In genomic region chr6:56913092-56913858, GRCm38 (mm10) we compare ENCODE assay signal across 18 mouse cellular contexts. TPM values are rescaled to one million over a fixed set of nuclear protein-coding genes. Genes with fewer than 3 reads are reported as not detected.
A peak's percentile ranks its signal among the peaks of the same experiment; 100 is the strongest.
DNase-seq lines count a peak whose midpoint lies in the region; ATAC-seq and TF ChIP-seq lines count a peak whose summit lies in the region.
"Had no signal": no experiment of that assay in that cellular context is flagged by ENCODE, and none has a peak within 500 bp of the region (broad histone marks: within the 10 kb centered on the region; RNA-seq: fewer than 3 reads in every experiment).

No protein-coding gene starts in this region.

- no peak overlapping the region for H3K4me3 ChIP-seq in forebrain, embryonic 14.5 days (ENCODE audit: low read depth, low read length)
- no peak overlapping the region for H3K4me3 ChIP-seq in forebrain, embryonic 15.5 days
- H3K4me3 ChIP-seq in liver, adult 2 months (ENCODE audit: insufficient read depth, low read depth, low read length), result no peak overlapping the region
- peak overlapping the region; percentile 11; the same call in 1 of the 2 replicates for H3K4me3 ChIP-seq in liver, embryonic 12.5 days
- H3K4me3 ChIP-seq in hindbrain, embryonic 16.5 days (ENCODE audit: low read length), result no peak overlapping the region
- H3K4me3 ChIP-seq: hindbrain, embryonic 12.5 days; midbrain, embryonic 15.5 days; neural tube, embryonic 12.5 days had no signal

- H3K27me3 ChIP-seq in forebrain, embryonic 14.5 days (replicated peaks; ENCODE audit: control insufficient read depth, insufficient read depth, low read length), result no peaks in the 10 kb centered on the region
- no peaks in the 10 kb centered on the region for H3K27me3 ChIP-seq in forebrain, embryonic 15.5 days
- no peaks in the 10 kb centered on the region for H3K27me3 ChIP-seq in liver, adult 2 months (ENCODE audit: control insufficient read depth, insufficient read depth, low read length)
- no peaks in the 10 kb centered on the region for H3K27me3 ChIP-seq in liver, embryonic 12.5 days (replicated peaks)
- H3K27me3 ChIP-seq in hindbrain, embryonic 16.5 days (replicated peaks; ENCODE audit: control insufficient read depth, insufficient read depth, low read length), result no peaks in the 10 kb centered on the region
- H3K27me3 ChIP-seq: hindbrain, embryonic 12.5 days; midbrain, embryonic 15.5 days; neural tube, embryonic 12.5 days had no signal

- no peaks in the 10 kb centered on the region for H3K36me3 ChIP-seq in forebrain, embryonic 14.5 days (ENCODE audit: control insufficient read depth, insufficient read depth, low read length)
- no peaks in the 10 kb centered on the region for H3K36me3 ChIP-seq in forebrain, embryonic 15.5 days
- no peaks in the 10 kb centered on the region for H3K36me3 ChIP-seq in liver, adult 2 months (ENCODE audit: control insufficient read depth, insufficient read depth, low read length)
- peaks cover 17% of the 10 kb centered on the region for H3K36me3 ChIP-seq in liver, embryonic 12.5 days
- no peaks in the 10 kb centered on the region for H3K36me3 ChIP-seq in hindbrain, embryonic 16.5 days (ENCODE audit: control insufficient read depth, insufficient read depth, low read length)
- H3K36me3 ChIP-seq: hindbrain, embryonic 12.5 days; midbrain, embryonic 15.5 days; neural tube, embryonic 12.5 days had no signal

- WGBS in forebrain, embryonic 14.5 days, result 92% methylated on average over 2 of the region's 2 CpGs
- 89% methylated on average over 2 of the region's 2 CpGs for WGBS in forebrain, embryonic 15.5 days
- 54% methylated on average over 2 of the region's 2 CpGs for WGBS in liver, adult 2 months
- WGBS in liver, embryonic 12.5 days (ENCODE audit: insufficient replicate concordance), result 33% methylated on average over 2 of the region's 2 CpGs
- 83% methylated on average over 2 of the region's 2 CpGs for WGBS in hindbrain, embryonic 16.5 days

- DNase-seq in forebrain, embryonic 14.5 days (ENCODE audit: low spot score), result peak; percentile 14
- DNase-seq in liver, adult 2 months (ENCODE audit: extremely low read depth, low read depth, low spot score), result peak; percentile 82
- DNase-seq in liver, result no peak
- DNase-seq in adrenal gland, adult (ENCODE audit: inconsistent age in 2 of 2, low spot score in 1 of 2), result no peak
- DNase-seq in testis, postnatal 14 days (ENCODE audit: low spot score), result no peak
- DNase-seq: cerebellum, adult 18-20 months; kidney, adult 8-10 months; thymus, postnatal 4 days had no signal

- no peaks in the 10 kb centered on the region for H3K4me1 ChIP-seq in forebrain, embryonic 14.5 days (ENCODE audit: control insufficient read depth, insufficient read depth, low read length)
- H3K4me1 ChIP-seq in forebrain, embryonic 15.5 days, result peaks cover 6% of the 10 kb centered on the region; the same call in 1 of the 2 replicates
- H3K4me1 ChIP-seq in liver, adult 2 months (ENCODE audit: control insufficient read depth, insufficient read depth, low read length), result peaks cover 23% of the 10 kb centered on the region
- H3K4me1 ChIP-seq in liver, embryonic 12.5 days, result peaks cover 97% of the 10 kb centered on the region
- no peaks in the 10 kb centered on the region for H3K4me1 ChIP-seq in hindbrain, embryonic 16.5 days (ENCODE audit: control insufficient read depth, insufficient read depth, low read depth, low read length)
- H3K4me1 ChIP-seq: hindbrain, embryonic 12.5 days; neural tube, embryonic 12.5 days had no signal

- no peaks in the 10 kb centered on the region for H3K9me3 ChIP-seq in forebrain, embryonic 14.5 days (replicated peaks; ENCODE audit: control insufficient read depth, low read length)
- no peaks in the 10 kb centered on the region for H3K9me3 ChIP-seq in forebrain, embryonic 15.5 days
- 0 out of 2 replicates have a peak, but pooled peaks cover 3% of the 10 kb centered on the region for H3K9me3 ChIP-seq in liver, embryonic 12.5 days (replicated peaks)
- no peaks in the 10 kb centered on the region for H3K9me3 ChIP-seq in hindbrain, embryonic 16.5 days (ENCODE audit: control insufficient read depth, low read length)
- H3K9me3 ChIP-seq: hindbrain, embryonic 12.5 days; midbrain, embryonic 15.5 days; neural tube, embryonic 12.5 days had no signal

- no peak overlapping the region for H3K4me2 ChIP-seq in forebrain, embryonic 14.5 days (ENCODE audit: low read length)
- no peak overlapping the region for H3K4me2 ChIP-seq in forebrain, embryonic 15.5 days (replicated peaks)
- H3K4me2 ChIP-seq in liver, embryonic 12.5 days, result peak overlapping the region; percentile 42
- no peak overlapping the region for H3K4me2 ChIP-seq in hindbrain, embryonic 16.5 days (ENCODE audit: low read length)
- H3K4me2 ChIP-seq: hindbrain, embryonic 12.5 days; midbrain, embryonic 15.5 days; neural tube, embryonic 12.5 days had no signal

- H3K27ac ChIP-seq in forebrain, embryonic 14.5 days (ENCODE audit: low read depth, low read length), result no peak overlapping the region
- H3K27ac ChIP-seq in forebrain, embryonic 15.5 days (replicated peaks), result no peak overlapping the region
- peak overlapping the region; percentile 90 for H3K27ac ChIP-seq in liver, adult 2 months (replicated peaks; ENCODE audit: insufficient read depth, low read depth, low read length)
- H3K27ac ChIP-seq in liver, embryonic 12.5 days, result peak overlapping the region; percentile 81
- no peak overlapping the region for H3K27ac ChIP-seq in hindbrain, embryonic 16.5 days (ENCODE audit: low read depth, low read length)
- H3K27ac ChIP-seq: hindbrain, embryonic 12.5 days; midbrain, embryonic 15.5 days; neural tube, embryonic 12.5 days had no signal

- peaks cover 40% of the 10 kb centered on the region for H3K79me2 ChIP-seq in liver, adult 2 months (ENCODE audit: control insufficient read depth, insufficient read depth, low read length)

- no peak overlapping the region for H3K9ac ChIP-seq in forebrain, embryonic 14.5 days (ENCODE audit: low read length)
- H3K9ac ChIP-seq in forebrain, embryonic 15.5 days (replicated peaks), result no peak overlapping the region
- H3K9ac ChIP-seq in liver, adult 2 months (ENCODE audit: low read depth, low read length), result no peak overlapping the region
- peak overlapping the region; percentile 9; the same call in 1 of the 2 replicates for H3K9ac ChIP-seq in liver, embryonic 12.5 days
- no peak overlapping the region for H3K9ac ChIP-seq in hindbrain, embryonic 16.5 days (ENCODE audit: low read depth, low read length)
- H3K9ac ChIP-seq: hindbrain, embryonic 12.5 days; midbrain, embryonic 15.5 days; neural tube, embryonic 12.5 days had no signal

- no peak for TF ChIP-seq POLR2A in liver, adult 2 months (IDR thresholded peaks at IDR 0.05; ENCODE audit: extremely low read depth, insufficient read depth, low read length)

- TF ChIP-seq CTCF in liver, adult 2 months (IDR thresholded peaks at IDR 0.05; ENCODE audit: low read depth, low read length), result no peak

- ATAC-seq in forebrain, embryonic 14.5 days, result no peak
- ATAC-seq in forebrain, embryonic 15.5 days (replicated peaks), result no peak
- ATAC-seq in liver, embryonic 12.5 days, result peak; percentile 20
- no peak for ATAC-seq in hindbrain, embryonic 16.5 days
- ATAC-seq: midbrain, embryonic 15.5 days had no signal

RNA-seq across cellular contexts. Expression of gene Nt5c3, which starts 10.5 kb away (rescaled TPM):
- polyA plus RNA-seq in forebrain, embryonic 14.5 days (2014; fragmentation: Nextera tagmentation; extraction: Ambion mirVana), result 174 and 189 TPM in 2 replicates
- polyA plus RNA-seq in forebrain, embryonic 15.5 days (2015; fragmentation: Nextera tagmentation; extraction: Ambion mirVana), result 150 and 159 TPM in 2 replicates
- total RNA-seq in liver, adult 2 months (2014; rRNA removed), result 40.3 and 42.9 TPM in 2 replicates
- polyA plus RNA-seq in liver, adult 2 months (2012; rRNA removed), result 6.2 and 12.6 TPM in 2 replicates
- polyA plus RNA-seq in liver, embryonic 12.5 days (2016; fragmentation: Nextera tagmentation; extraction: Ambion mirVana), result 216 and 218 TPM in 2 replicates
- polyA plus RNA-seq in hindbrain, embryonic 16.5 days (2015; fragmentation: Nextera tagmentation; extraction: Ambion mirVana), result 150 and 161 TPM in 2 replicates

RNA-seq across cellular contexts. Expression of gene Vmn1r4, which starts 10.5 kb away (rescaled TPM):
- 0.17 and 0.33 TPM in 2 replicates for polyA plus RNA-seq in forebrain, embryonic 14.5 days (2014; fragmentation: Nextera tagmentation; extraction: Ambion mirVana)
- polyA plus RNA-seq in forebrain, embryonic 15.5 days (2015; fragmentation: Nextera tagmentation; extraction: Ambion mirVana), result 0.29 and 0.43 TPM in 2 replicates
- 0.65 and 0.81 TPM in 2 replicates for total RNA-seq in liver, adult 2 months (2014; rRNA removed)
- polyA plus RNA-seq in liver, adult 2 months (2012; rRNA removed), result 0.06 TPM in 1 of 2 replicates, not detected in the other
- 0.13 and 0.29 TPM in 2 replicates for polyA plus RNA-seq in liver, embryonic 12.5 days (2016; fragmentation: Nextera tagmentation; extraction: Ambion mirVana)
- polyA plus RNA-seq in hindbrain, embryonic 16.5 days (2015; fragmentation: Nextera tagmentation; extraction: Ambion mirVana), result 0.37 and 0.69 TPM in 2 replicates

RNA-seq across cellular contexts. Expression of gene Vmn1r5, which starts 56.8 kb away (rescaled TPM):
- not detected in 2 replicates for polyA plus RNA-seq in forebrain, embryonic 14.5 days (2014; fragmentation: Nextera tagmentation; extraction: Ambion mirVana)
- polyA plus RNA-seq in forebrain, embryonic 15.5 days (2015; fragmentation: Nextera tagmentation; extraction: Ambion mirVana), result not detected in 2 replicates
- 0.09 and 0.13 TPM in 2 replicates for total RNA-seq in liver, adult 2 months (2014; rRNA removed)
- not detected in 2 replicates for polyA plus RNA-seq in liver, adult 2 months (2012; rRNA removed)
- not detected in 2 replicates for polyA plus RNA-seq in liver, embryonic 12.5 days (2016; fragmentation: Nextera tagmentation; extraction: Ambion mirVana)
- not detected in 2 replicates for polyA plus RNA-seq in hindbrain, embryonic 16.5 days (2015; fragmentation: Nextera tagmentation; extraction: Ambion mirVana)
- total RNA-seq: gastrocnemius, adult 18-20 months; heart, adult 8-10 months; layer of hippocampus, adult 18-20 months had no signal
- polyA plus RNA-seq: hindbrain, embryonic 12.5 days; limb, embryonic 14.5 days; midbrain, embryonic 15.5 days; neural tube, embryonic 12.5 days had no signal

Comparison
In these comparisons a context has a peak if more than half of its experiments do, and no peak if none do; other contexts are left out.
1. DNase-seq: peak in forebrain, embryonic 14.5 days (single experiment) and liver, adult 2 months (single experiment); none in liver (single experiment), adrenal gland, adult (0 of 2) and testis, postnatal 14 days (single experiment).
2. RNA of gene Nt5c3, which starts 10.5 kb away (polyA plus RNA-seq): 216 to 218 TPM in liver, embryonic 12.5 days, 174 to 189 TPM in forebrain, embryonic 14.5 days, 150 to 161 TPM in hindbrain, embryonic 16.5 days and 150 to 159 TPM in forebrain, embryonic 15.5 days; 6.2 to 12.6 TPM in liver, adult 2 months; every median in the first group is over 10 times any median in the second.
3. H3K27ac ChIP-seq: peak in liver, adult 2 months (single experiment) and liver, embryonic 12.5 days (single experiment); none in forebrain, embryonic 14.5 days (single experiment), forebrain, embryonic 15.5 days (single experiment) and hindbrain, embryonic 16.5 days (single experiment).